Mouse (Mus musculus) activated CD4-positive, CD25-positive, alpha-beta regulatory T cell, adult 4 months (primary cell): Measurements from ENCODE around the gene Morc1. TPM values are rescaled to one million over a fixed set of nuclear protein-coding genes. Genes with fewer than 3 reads are reported as not detected.

Experiments used
- ATAC-seq: one replicate; pipeline ENCODE4 v1.8.0; 2017
- polyA plus RNA-seq, 2 experiments: library from polyadenylated mRNA; unstranded; fragments of 100-300 nt; shearing (Covaris generic); gene quantifications; one replicate each; pipeline ENCODE4 v1.2.1; 2017

The Morc1 gene
- polyA plus RNA-seq, 2 experiments from 2014 or later, result 0.40 to 1.2 TPM

DNA sequence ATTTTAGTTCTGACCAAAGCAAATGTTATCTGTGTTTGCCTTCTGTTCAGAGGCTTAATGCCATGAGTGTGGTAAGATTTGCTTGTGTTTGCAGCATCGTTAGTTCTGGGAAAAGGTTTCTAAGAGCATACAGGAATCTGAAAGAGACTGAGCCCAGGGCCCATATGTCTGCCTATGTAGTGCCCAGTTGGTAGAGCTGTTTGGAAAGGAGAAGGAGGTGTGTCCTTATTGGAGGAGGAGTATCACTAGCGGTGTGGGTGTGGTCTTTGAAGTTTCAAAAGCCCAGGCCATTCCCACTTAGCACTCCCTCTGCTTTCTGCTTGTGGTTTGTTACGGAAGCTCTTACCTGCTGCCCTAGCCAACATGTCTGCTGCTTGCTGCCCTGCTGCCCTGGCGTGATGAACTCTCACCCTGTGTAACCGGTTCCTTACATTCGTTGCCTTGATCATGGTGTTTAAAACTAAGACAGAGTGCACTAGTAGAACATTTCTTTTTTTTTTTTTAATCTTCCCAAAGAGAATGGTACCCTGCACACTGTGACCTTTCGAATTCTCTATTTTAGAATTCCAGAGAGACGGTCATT is 48.3 kb downstream of the Morc1 start:
- no peak for ATAC-seq

- ATAC-seq, result no peak
These were observed 85.9 kb downstream of the Morc1 start for GRCm38 (mm10) chr16:48516776-48517499.

- no peak for ATAC-seq
These were observed 88.5 kb downstream of the Morc1 start for GRCm38 (mm10) chr16:48519569-48519968.

GRCm38 (mm10) chr16:48537108-48537507 is 106.1 kb downstream of the Morc1 start:
- no peak for ATAC-seq

DNA sequence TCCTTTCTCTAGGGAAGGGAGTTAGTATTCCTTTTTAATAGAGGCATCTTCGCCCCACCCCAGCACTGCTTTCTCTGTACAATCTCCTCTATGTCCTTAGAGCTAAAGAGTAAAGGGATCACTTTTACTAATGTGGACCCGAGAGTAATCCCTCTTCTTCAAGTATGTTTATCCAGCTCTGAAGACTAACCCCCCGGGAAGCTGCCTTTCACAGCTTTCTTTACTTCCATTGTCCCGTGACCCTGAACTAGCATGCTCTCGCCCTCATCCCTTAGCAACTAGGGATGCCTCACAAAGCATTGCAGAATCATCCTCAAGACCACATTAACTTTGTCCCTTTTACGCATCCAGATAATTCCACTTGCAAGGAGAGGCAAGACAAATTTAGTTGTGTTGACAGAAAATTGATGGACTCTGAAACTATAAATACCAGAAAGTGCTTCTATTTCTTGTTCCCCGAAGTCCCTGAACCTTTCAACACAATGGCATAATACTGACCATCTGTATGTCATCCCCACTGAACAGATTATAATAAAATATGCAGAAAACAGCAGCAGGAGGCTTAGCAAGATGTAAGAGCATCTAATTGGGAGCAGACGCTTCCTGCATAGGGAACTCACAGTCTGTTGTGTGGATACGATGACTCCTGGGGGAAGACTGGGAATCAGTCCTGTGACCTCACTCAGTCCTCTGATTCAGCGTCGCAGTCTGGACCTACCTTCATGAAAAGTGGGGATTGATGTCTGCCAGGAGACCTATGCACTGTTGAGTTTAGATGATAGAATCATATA is 131.4 kb downstream of the Morc1 start:
- no peak for ATAC-seq

DNA sequence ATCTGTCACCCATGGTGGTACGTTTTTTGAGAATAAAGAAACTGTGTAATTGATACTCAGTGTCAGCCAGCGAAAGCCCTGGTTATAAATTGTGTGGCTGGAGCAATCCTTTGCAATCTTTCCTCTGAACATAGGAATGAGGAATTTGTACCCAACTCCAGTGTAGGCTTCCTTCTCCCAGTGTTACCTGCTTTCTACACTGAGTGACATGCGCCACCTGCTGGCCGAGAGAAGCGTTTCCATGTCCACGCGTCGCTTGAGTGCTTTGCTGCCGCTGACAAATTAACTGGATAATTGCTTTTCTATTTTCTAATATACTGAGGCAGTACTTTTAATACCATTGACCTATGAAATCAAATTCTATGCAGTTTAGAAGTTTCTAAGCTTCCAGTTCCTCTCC is 139.3 kb downstream of the Morc1 start:
- ATAC-seq, result peak; percentile 66

DNA sequence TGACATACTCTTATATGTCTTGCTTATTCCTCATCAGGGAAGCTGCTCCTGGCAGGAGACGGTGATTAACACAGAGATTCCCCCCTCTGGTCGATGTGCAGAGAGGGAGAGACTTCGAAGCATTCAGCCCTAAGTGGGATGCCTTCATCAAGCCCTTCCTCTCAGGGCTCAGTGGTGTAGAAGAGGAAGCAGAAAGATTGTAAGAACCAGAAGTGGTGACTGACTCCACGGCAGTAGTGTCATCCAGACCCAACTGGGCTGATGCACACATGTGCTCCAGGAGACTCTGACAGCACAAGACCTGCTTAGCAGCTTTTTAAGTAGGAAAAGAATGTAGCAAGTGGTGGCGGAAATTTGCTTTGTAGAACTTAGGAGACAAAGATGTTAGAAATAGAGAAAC is 143.0 kb downstream of the Morc1 start:
- ATAC-seq, result no peak

- no peak for ATAC-seq
These were observed 143.5 kb downstream of the Morc1 start for GRCm38 (mm10) chr16:48574499-48574898.

DNA sequence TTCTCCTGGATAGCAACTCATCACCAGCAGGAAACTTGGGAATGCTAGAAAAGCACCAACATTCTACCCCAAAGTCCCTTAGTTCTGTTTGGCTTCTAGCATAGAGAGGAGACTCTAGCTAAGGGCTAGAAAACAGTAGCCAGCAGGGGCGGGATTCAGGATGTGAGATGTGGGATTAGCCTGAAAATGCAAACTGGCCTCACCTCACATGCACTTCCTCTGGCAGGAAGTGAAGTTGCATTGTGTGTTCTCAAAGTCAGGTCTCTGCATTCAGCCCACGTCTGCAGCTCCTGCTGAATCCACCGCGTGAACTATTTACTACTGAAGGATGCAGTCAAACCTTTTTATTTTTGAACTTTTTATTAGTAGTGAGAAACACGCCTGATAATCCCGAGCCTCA is 154.3 kb downstream of the Morc1 start:
- ATAC-seq, result peak; percentile 32

DNA sequence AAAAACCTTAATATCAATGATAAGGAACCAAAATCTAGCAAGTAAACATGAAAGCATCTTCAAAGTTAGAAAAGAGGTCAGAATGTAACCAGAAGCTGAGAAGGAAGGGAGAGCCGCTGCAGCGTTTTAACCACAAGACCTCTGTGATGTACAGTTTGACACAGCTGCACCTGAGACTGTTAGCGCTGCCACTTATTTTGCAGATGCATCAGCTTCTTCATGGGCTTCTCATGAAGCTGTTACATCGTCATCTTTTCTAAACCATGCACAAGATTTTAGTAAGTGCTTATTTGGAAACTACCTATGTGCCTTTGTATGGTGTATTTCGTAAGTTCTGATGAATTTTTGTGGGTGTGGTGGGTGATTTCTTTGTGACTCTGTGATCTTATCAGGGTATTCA is 163.4 kb downstream of the Morc1 start:
- ATAC-seq, result peak; percentile 82

DNA sequence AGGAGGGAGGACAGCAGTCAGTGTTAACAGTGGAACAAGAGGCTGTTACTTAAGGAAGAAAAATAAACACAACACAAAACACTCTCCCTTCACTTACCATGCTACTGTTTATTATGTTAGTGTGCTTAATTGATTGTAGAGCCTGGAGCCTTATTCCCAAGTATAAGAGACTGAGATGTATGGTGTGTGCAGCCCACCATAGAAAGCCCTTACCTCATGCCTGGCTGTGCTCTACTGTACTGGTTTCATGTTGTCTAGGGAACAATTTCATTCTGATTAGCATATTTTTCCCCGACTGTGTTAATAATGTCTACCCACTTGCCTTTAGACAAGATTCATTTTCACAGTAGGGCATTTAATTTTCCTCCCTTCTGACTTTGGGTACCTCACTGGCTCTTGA is 164.2 kb downstream of the Morc1 start:
- ATAC-seq, result no peak

DNA sequence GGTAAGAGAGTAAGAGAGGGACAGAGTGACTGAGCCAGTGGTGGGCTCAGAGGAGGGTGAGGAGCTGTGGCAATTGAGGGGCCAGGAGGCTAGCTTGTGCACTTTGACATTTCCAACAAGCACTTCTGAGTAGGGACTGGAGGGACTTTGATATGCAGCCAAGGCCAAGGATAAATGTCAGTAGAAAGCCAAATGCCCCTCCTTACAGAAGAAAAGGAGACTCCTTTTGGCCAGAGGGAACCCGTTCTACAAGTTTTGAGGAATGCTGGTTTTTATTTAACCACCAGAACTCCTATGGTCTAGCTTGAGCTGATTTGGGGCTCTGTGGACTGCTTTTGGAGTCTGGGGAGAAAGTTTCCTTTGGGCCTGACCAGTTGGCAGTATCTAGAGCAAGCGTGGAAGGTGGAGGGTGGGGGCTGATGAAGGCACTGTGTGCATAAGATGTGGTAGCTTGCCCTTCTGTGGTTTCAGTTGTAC is 172.7 kb downstream of the Morc1 start:
- ATAC-seq, result no peak

DNA sequence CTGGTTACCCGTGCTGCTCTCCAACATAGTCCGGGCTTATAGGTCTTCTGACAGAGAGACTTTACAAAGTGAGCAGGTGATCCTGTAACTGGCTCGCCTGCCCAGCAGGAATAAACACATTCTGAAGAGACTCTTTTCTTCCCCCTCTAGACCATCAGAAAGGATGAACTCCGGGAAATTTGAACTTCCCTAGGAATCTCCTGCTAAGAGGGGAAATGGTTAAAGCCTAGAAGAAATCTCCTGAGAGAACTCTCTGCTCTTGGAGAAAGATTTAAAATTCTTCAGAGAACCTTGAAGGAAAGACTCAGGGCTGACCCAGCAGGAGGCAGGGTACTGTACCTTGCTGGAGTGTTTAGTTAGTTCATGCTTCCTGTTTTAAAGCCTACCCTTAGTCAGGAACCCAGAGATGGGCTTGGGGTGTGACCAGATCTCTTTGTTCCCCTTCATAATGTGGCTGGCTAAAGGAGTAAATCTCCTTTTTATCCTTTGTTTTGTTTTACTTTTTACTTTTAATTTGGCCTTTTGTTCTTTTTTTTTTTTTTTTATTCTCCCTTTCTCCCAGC is 175.5 kb downstream of the Morc1 start:
- ATAC-seq, result no peak

DNA sequence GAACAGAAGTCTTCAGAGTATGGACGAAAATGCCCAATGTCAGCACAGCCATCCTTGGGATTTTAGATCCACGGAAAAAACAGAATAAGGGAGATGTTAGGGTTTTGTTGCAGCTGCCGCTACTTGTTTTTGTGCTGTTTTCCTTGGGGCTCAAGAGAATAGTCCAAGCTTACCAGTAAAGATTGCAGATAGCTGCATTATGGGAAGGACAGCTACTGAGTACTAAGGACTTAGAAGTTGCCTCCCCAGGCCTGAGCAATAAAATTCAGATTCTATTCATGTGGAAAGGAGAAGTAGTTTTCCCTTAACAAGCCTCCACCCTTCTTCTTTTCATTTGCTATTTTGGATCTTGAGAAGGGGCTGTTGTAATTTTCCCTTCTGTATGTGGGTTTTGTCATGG is 177.2 kb downstream of the Morc1 start:
- ATAC-seq, result no peak

- no peak for ATAC-seq
These were observed 179.8 kb downstream of the Morc1 start for GRCm38 (mm10) chr16:48610866-48611265.

DNA sequence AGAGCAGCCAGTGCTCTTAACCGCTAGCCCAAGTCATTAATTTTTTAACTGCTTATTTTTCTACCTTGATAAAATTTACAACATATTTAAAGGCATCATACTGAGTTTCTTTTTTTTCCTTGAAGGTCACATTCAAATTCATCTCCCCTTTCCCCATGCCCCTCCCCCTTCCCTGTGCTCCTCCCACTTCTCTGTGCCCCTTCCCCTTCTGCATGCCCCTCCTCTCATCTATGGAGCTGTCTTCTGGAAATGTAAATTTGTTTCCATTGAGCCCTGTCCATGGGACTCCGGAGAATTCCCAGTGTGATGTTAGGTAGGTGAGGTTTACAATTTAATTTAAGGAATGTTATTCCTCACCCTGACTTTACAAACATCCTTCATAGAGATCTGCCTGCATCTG is 180.4 kb downstream of the Morc1 start:
- no peak for ATAC-seq

DNA sequence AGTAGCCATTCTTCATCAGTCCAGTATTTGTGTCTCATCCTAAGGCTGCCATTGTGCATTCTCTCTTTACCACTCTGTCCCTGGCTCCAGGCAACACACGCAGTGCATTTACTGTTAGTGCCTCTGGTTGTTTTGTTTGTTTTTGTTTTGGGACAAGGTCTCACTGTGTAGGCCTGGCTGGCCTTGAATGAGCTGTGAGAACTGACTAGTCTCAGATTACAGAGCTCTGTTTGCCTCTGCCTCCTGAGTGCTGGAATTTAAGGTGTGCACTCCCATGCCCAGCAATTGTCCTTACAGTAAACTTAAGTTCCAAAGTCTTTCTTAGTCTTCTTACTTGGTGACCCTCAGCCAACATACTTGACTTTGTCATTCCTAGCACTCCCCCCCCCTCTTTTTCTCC is 182.7 kb downstream of the Morc1 start:
- no peak for ATAC-seq

DNA sequence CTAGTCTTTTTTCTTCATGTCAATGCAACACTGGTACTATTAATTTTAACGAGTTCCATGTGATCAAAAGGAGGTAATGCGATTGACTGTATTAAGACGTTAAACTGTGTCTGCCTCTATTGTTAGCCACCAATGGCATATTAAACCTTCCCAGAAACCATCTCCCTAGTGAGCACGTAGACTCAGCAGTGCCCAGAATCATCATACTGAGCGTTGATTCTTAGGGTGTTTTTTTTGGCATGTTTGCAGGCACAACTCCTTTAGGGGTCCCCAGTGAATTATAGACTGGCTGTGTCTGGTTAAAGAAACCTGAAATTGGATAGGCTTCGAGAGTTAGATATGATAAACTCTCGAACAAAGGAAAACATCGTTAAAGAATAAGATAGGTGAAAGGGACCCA is 189.5 kb downstream of the Morc1 start:
- no peak for ATAC-seq

DNA sequence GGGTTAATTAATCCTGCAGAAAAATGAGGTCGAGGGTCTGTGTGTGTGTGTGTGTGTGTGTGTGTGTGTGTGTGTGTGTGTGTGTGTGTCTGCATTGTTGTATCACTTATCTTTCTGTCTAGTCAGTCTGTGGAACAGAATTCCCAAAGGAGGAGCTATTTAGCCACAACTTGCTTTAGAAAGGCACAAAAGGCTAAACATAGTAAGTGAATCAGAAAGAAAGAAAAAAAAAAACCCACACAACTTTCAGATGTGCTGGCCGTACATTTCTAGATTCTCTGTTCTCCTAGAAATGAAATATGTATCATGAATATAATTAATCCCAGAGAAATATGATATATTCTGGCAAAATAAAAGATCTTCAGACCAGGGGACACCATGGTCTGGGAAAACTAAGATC is 190.0 kb downstream of the Morc1 start:
- ATAC-seq, result no peak

- peak; percentile 55 for ATAC-seq
These were observed 192.4 kb downstream of the Morc1 start for GRCm38 (mm10) chr16:48623447-48623846.

DNA sequence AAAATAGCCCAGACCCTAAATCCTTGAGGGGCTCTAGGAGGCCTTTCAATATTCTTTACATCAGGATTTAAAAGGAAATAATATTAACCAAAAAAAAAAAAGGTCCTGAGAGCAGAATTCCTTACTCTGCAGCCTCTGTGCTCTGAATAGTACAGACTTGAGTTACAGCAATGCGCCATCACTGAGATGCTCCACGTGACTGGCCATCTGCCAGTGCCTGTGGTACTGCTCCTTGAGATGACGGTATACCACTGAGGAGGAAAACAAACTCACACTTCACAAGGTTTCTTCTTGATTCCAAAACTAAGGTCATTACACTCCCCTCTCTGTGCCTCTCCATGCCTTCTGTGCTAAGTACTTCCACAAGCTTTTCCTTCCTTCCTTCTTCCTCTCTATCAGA is 195.1 kb downstream of the Morc1 start:
- ATAC-seq, result no peak

DNA sequence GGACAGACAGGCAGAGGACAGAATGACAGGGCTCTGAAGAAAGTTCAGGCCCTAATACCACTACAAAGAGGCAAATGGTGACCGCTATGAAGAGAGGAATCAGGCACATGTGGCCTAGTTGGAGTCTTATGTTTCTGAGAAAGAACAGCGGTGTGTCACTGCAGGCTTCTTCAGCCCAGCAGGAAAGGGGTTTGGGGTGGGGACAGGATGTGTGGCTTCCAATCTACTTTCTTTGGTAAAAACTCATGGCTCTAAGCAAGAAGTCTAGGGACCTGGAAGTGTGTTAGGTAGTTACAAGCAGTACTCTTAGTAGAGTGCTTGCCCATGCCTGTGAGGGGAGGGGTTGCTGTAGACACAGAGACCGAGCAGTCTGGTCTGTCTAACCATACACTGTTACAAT is 196.3 kb downstream of the Morc1 start:
- ATAC-seq, result peak; percentile 70

DNA sequence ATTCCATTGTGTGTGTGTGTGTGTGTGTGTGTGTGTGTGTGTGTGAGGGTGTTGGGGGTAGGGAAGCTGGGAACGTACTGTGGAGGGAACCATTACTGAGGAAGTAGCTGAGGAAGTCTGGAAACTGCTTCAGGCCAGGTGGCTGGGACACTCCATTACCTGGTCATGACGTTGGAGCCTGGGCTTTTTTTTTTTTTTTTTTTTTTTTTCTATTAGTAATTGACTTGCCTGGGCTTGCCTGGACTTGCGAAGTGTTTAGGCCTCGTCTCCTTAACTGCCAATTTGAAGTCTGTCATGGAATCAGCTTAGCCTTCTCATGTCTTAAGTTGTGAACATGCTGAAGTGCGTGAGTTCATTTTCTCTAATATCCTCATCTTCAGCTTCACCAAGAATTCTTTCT is 198.7 kb downstream of the Morc1 start:
- no peak for ATAC-seq
